Comparison of ENCODE assay signal across 8 mouse cellular contexts in the genomic region with DNA sequence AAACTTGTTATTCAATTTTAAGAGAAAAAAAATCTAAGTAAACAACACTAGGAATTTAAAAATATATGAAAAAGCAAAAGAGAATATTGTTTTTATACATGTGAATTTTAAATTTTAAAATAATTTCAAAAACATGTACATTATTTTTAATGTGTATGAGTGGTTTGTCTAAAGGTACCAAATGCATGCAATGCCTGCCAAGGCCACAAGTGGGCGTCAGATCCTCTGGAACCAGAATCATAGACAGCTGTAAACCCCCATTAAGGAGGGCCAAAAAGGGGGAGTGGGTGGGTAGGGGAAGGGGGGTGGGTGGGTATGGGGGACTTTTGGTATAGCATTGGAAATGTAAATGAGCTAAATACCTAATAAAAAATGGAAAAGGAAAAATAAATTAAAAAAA. TPM values are rescaled to one million over a fixed set of nuclear protein-coding genes. Genes with fewer than 3 reads are reported as not detected.
DNase-seq lines count a peak whose midpoint lies in the region; ATAC-seq and TF ChIP-seq lines count a peak whose summit lies in the region.
"Had no signal": no experiment of that assay in that cellular context is flagged by ENCODE, and none has a peak within 500 bp of the region (broad histone marks: within the 10 kb centered on the region; RNA-seq: fewer than 3 reads in every experiment).

No protein-coding gene starts in this region.

- H3K4me3 ChIP-seq in intestine, postnatal 0 days (ENCODE audit: low read depth, low read length): no peak overlapping the region
- H3K4me3 ChIP-seq in intestine, embryonic 16.5 days (ENCODE audit: low read length): no peak overlapping the region
- no peak overlapping the region for H3K4me3 ChIP-seq in G1E (ENCODE audit: low read depth, low read length)
- H3K4me3 ChIP-seq: megakaryocyte, embryonic 14.5 days had no signal

- WGBS in intestine, postnatal 0 days: 0% methylated on average over 1 of the region's 1 CpGs
- WGBS in intestine, embryonic 16.5 days: 24% methylated on average over 1 of the region's 1 CpGs

- H3K4me1 ChIP-seq in intestine, postnatal 0 days (replicated peaks; ENCODE audit: control insufficient read depth, insufficient read depth, low read length): no peaks in the 10 kb centered on the region
- no peaks in the 10 kb centered on the region for H3K4me1 ChIP-seq in intestine, embryonic 16.5 days (ENCODE audit: control insufficient read depth, insufficient read depth, low read length)
- H3K4me1 ChIP-seq in G1E (ENCODE audit: insufficient read depth, low read depth, low read length): no peaks in the 10 kb centered on the region

- DNase-seq in CD4-positive helper T cell, adult 2 months (ENCODE audit: low read depth, low spot score): peak; percentile 47
- no peak for DNase-seq in G1E (ENCODE audit: low spot score)
- peak; percentile 76 for DNase-seq in embryo, embryonic 10.5 days (ENCODE audit: low spot score)
- peak; percentile 32 for DNase-seq in lung, postnatal 10 days
- peak; percentile 42 to 51 for DNase-seq in thymus, postnatal 36 days

- H3K36me3 ChIP-seq in intestine, postnatal 0 days (ENCODE audit: control insufficient read depth, insufficient read depth): no peaks in the 10 kb centered on the region
- H3K36me3 ChIP-seq in intestine, embryonic 16.5 days (ENCODE audit: control insufficient read depth, insufficient read depth, low read length): no peaks in the 10 kb centered on the region
- H3K36me3 ChIP-seq in G1E (replicated peaks): no peaks in the 10 kb centered on the region

- no peak for ATAC-seq in intestine, postnatal 0 days
- no peak for ATAC-seq in intestine, embryonic 16.5 days
- peak; percentile 45; the same call in 1 of the 2 replicates for ATAC-seq in G1E (ENCODE audit: extremely low read depth, insufficient number of reproducible peaks, low FRiP score, poor library complexity, severe bottlenecking)

- H3K9me3 ChIP-seq in intestine, postnatal 0 days (ENCODE audit: control insufficient read depth): no peaks in the 10 kb centered on the region
- no peaks in the 10 kb centered on the region for H3K9me3 ChIP-seq in intestine, embryonic 16.5 days (ENCODE audit: control insufficient read depth, low read length)
- H3K9me3 ChIP-seq in G1E (replicated peaks): no peaks in the 10 kb centered on the region
- H3K9me3 ChIP-seq: megakaryocyte, embryonic 14.5 days had no signal

- no peaks in the 10 kb centered on the region for H3K27me3 ChIP-seq in intestine, postnatal 0 days (replicated peaks; ENCODE audit: control insufficient read depth, insufficient read depth, low read length)
- no peaks in the 10 kb centered on the region for H3K27me3 ChIP-seq in intestine, embryonic 16.5 days (replicated peaks; ENCODE audit: control insufficient read depth, insufficient read depth, low read length)
- H3K27me3 ChIP-seq in G1E (ENCODE audit: insufficient read depth, low read length): no peaks in the 10 kb centered on the region
- H3K27me3 ChIP-seq: megakaryocyte, embryonic 14.5 days had no signal

- H3K27ac ChIP-seq in intestine, postnatal 0 days (ENCODE audit: low read depth, low read length): no peak overlapping the region
- H3K27ac ChIP-seq in intestine, embryonic 16.5 days (ENCODE audit: low read length): no peak overlapping the region

- H3K9ac ChIP-seq in intestine, postnatal 0 days (ENCODE audit: low read depth, low read length): no peak overlapping the region
- no peak overlapping the region for H3K9ac ChIP-seq in intestine, embryonic 16.5 days (ENCODE audit: low read depth, low read length)

- H3K4me2 ChIP-seq in intestine, postnatal 0 days (replicated peaks; ENCODE audit: low read depth): no peak overlapping the region
- H3K4me2 ChIP-seq in intestine, embryonic 16.5 days (ENCODE audit: low read depth, low read length): no peak overlapping the region

- TF ChIP-seq CTCF in intestine, postnatal 0 days (IDR thresholded peaks at IDR 0.05; ENCODE audit: low read depth): peak; percentile 68
- TF ChIP-seq CTCF in G1E (IDR thresholded peaks at IDR 0.05; ENCODE audit: low read depth, low read length): 0 out of 2 replicates have a peak, but pooled peaks have one; percentile 12

RNA-seq across cellular contexts. Expression of a gene that starts 31.3 kb away (rescaled TPM):
- polyA plus RNA-seq in intestine, postnatal 0 days (2015; fragmentation: Nextera tagmentation; extraction: Ambion mirVana): 39.2 and 39.4 TPM in 2 replicates
- polyA plus RNA-seq in intestine, embryonic 16.5 days (2015; fragmentation: Nextera tagmentation; extraction: Ambion mirVana): 51.4 and 55.7 TPM in 2 replicates
- 13.7 and 21.1 TPM in 2 replicates for total RNA-seq in G1E (2014; fragmentation: Nextera tagmentation)
- total RNA-seq in G1E (2017): 23.2 and 23.6 TPM in 2 replicates
- polyA plus RNA-seq in G1E (2012): 51.4 and 55.8 TPM in 2 replicates

RNA-seq across cellular contexts. Expression of a gene that starts 31.4 kb away (rescaled TPM):
- polyA plus RNA-seq in intestine, postnatal 0 days (2015; fragmentation: Nextera tagmentation; extraction: Ambion mirVana): 6.8 and 8.0 TPM in 2 replicates
- polyA plus RNA-seq in intestine, embryonic 16.5 days (2015; fragmentation: Nextera tagmentation; extraction: Ambion mirVana): 13.7 and 13.9 TPM in 2 replicates
- total RNA-seq in G1E (2014; fragmentation: Nextera tagmentation) (10.1 and 12.0 TPM in 2 replicates), G1E (2017) (11.7 and 13.8 TPM in 2 replicates)
- 2.5 and 4.1 TPM in 2 replicates for polyA plus RNA-seq in G1E (2012)
